Mouse (Mus musculus): Measurements from ENCODE around the gene Gsc.
"Not testable (repeated sequence)": the region's sequence is repeated elsewhere in the genome, so short reads cannot be mapped to it uniquely, and the experiment has no call there.

Gsc gene

DNA sequence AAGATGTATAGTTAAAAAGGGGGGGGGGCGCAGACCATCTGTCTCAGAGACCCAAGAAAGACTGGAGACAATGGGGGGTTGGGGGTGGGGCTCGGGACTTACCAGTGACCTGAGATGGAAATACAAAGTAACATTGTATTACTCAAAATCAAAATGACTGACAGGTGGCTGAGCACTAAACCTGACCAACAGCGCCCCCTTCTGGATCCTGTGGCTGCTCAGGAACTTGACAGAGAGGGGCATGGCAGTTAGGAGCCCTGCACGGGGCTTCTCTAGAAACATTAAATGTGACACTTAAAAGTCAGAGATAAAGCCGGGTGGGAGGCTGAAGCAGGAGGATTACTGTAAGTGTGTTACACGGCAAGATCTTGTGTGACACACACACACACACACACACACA is 13.8 kb downstream of the Gsc start:
- peak; percentile 26 for DNase-seq (ENCODE audit: low read depth, low spot score)

DNA sequence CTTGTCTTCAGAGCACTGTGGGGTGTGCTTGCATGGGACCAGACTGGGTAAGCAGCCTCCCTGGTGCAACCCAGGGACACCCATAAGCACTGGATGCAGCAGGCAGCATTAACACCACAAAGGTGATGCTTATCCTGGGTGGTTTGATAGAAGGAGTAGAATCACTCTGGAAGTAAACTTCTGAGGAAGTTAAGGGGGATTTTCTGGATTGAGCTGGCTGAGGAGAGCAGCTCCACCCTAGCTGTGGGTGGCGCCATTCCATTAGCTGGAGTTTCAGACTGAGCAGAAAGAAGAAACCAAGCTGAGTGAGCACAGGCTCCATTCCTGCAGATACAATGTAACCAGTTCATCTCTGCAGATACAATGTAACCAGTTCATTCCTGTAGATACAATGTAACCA is 20.1 kb downstream of the Gsc start:
- DNase-seq (ENCODE audit: low read depth, low spot score) = no peak

DNA sequence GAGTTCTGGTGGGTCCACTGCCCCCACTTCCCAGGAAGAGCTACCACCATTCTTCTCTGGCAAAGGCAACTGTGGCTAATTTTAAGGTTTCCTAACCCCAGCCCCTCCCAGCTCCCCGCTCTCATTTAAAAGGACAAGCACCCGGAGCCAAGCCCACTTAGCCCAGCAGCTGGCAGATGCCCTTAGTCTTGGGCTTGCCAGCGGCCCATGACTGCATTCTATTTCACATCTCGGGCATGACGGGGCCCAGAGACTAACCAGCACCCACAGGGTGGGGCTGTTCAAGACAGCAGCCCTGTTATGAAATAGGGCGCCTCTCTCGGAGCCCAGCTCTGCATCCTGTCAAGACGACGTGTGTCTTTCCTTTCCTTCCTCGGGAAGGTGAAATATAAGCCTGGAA is 22.9 kb downstream of the Gsc start:
- DNase-seq (ENCODE audit: low read depth, low spot score) = no peak

DNA sequence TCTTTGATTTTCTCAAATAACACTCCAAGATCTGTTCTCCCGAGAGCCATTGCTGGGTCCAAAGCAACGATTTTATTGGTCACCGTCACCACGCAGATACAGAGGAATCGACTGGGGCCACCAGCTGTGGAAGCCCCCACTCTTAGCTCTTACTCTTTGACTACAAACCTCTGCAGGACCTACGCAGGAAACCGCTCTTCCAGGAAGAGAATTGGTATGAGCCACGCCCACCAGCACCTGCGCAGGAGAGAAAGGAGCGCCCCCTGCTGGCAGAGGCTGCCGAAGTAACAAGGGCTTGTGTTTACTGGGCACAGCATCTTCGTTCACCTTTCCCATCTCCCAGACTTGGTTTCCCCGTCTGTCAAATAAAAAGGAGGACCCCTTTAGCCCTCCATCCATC is 25.0 kb downstream of the Gsc start:
- peak; percentile 64 for DNase-seq (ENCODE audit: low read depth, low spot score)

DNA sequence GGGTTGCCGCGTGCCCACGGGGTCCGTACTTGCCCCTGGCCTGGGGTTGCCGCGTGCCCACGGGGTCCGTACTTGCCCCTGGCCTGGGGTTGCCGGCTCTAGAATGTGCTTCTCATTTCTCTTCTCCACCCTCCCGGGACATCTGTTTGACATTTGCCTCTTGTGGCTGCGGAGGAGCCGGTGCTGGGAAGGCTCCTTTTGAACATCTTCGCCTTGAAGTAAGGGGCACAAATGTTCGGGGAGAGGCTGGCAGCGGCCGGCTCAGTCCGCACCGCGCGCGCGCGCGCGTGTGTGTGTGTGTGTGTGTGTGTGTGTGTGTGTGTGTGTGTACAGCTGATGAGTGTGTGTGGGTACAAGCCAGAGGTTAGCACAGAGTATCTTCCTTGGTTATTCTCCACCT is 26.1 kb downstream of the Gsc start:
- not testable (repeated sequence) for DNase-seq (ENCODE audit: low read depth, low spot score)

DNA sequence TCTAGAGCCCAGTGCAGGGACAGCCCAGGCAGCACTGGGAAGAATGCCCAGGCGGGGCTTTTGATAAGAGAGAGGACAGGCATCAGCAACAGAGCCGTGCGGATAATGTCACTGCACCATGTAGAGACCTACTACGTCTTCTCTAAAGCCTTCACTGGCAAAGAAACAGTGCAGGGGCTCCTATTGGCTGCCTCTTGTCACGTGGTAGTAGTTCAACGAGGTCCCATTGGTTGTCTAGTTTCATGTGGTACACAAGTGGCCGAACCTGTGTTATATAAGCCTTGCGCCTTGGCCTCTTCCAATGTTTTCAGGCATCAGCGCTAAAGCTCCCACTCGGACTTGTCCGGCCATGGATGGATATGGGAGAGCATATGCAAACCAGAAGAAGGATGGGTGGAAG is 29.4 kb downstream of the Gsc start:
- DNase-seq (ENCODE audit: low read depth, low spot score) = no peak

DNA sequence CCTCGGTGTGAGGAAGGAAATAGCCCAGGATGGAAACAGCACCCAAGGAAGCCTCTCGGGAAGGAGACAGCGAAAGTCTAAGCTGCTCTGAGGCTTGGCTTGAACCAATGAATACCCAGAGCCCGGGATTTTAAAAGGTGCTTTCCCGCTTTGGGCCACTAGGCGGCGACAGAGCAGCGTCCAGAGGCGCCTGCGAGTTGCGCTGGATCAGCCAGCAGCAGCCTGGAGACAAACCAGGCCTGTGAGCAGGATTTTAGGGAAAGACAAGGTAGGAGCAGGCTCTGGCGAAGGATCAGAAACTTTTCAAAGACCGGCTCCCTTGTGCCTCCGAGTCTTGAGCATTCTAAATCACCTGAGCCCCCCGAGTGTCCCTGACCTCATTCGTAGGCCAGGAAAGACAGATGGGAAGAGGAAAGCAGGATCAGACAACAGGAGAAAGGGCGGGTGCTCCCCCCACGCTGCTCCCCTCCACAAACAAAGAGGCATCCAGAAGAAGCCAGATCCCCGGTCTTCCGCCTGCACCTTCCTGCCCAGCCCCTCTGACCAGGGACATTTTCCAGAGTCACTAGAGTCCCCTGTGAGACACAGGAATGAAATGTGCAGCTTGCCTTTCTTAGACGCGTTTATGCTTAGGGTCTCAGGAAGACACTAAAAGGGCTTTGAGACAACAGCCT is 32.9 kb downstream of the Gsc start:
- DNase-seq (ENCODE audit: low read depth, low spot score) = peak; percentile 53

DNA sequence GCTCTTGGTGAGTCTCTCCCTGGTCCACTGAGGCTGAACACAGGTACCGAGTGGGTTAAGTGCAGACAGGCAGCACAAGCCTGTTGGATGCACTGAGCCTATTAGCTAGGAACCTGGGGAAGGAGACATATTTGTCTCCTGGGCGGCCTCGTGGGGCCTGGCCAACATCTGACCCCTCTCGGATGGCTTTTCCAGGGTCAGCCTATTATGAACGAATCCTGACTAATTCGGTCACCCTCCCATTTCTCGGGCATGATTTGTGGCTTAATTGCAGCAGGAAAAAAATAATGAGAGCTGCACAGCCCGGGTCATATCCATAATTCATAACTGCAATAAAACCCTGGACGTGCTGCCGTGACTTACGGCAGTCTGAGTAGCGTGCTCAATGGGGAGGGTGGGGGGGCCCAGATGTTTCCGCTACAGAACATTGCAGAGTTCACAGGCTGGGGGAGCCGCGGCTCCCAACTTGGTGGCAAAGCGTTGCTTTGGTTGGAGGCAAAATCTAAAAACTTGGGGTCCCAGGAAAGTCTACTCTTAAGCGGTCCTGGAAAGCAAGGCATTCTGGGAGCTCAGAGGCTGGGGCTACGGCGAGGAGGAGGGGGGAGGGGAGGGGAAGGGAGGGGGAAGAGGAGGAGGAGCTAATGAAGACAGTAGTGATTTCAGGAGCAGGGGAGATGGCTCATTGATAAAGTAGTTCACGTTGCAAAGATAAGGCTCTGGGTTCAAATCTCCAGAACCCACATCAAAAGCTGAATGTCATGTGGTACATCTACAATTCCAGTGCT is 39.0 kb downstream of the Gsc start:
- no peak for DNase-seq (ENCODE audit: low read depth, low spot score)

DNA sequence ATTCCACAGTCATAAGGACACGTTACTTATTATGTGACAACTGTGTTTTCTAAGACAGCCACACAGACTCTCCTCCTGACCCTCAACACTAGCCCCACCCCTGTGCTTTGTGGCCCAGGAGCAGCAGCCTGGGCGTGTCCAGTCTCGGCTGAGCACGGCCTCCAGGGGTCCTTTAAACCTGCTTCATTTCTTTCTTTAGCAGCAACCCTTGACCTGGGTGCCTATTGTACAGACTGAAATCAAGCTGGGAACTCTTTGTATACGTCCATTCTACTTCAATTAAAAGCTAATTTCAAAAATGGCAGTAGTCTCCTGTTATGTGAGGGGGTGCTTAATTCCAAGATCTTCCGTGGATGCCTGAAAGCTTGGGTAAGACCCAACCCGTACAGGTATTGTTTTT is 39.9 kb downstream of the Gsc start:
- DNase-seq (ENCODE audit: low read depth, low spot score) = no peak

DNA sequence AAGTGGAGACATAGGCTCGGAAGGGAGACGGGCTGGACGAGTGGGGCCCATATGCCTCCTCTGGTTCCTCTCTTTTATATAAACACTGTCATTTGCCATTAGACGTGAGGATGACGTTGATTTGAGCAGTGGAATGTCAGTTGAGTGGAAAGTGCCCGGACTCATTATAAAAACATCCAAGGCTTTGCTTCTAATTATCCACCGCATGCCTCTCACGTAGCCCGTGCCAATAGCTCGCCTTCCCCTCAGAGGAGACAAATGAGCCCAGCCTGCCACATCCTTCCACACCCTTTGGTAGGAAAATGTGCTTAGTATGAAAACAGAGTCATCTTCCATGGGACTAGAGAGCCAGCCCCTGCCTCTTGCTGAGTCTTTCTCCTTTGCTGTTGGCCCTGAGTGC is 41.8 kb downstream of the Gsc start:
- DNase-seq (ENCODE audit: low read depth, low spot score) = no peak

DNA sequence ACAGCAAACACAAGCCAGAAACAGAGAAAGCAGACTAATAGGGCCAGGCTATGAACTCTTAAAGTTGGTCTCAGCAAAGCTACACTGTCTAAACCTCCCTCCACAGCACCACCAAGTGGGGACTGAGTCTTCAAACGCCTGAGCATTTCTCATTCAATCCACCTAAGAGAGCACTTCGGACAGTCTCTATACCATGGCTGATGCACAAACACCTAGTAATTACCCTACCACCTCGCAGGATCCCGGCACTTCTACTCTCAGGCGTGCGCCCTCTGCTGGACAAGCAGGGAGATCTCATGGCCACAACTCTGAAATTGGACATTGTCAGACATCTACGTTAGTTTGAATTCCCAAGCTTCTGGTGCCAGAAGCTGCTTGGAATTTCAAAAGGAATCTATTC is 46.2 kb downstream of the Gsc start:
- peak; percentile 59 for DNase-seq (ENCODE audit: low read depth, low spot score)

DNA sequence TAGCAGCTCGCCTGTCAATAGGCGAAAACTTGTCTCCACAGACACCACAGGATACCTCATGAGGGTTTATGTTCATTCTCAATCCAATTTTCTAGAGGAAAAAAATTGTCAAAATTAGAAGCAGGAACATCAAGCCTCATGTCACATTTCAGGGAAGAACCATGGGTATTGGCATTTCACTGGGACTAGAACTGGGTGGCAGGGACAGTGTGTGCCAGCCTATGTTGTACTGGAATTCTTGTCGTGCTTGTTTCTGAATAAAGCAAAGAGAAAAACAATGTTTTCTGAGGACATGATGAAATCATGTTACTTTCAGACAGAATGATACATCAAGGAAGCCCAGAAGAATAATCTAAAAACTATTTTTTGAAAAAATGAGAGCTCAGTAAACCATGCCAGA is 47.5 kb downstream of the Gsc start:
- no peak for DNase-seq (ENCODE audit: low read depth, low spot score)

DNA sequence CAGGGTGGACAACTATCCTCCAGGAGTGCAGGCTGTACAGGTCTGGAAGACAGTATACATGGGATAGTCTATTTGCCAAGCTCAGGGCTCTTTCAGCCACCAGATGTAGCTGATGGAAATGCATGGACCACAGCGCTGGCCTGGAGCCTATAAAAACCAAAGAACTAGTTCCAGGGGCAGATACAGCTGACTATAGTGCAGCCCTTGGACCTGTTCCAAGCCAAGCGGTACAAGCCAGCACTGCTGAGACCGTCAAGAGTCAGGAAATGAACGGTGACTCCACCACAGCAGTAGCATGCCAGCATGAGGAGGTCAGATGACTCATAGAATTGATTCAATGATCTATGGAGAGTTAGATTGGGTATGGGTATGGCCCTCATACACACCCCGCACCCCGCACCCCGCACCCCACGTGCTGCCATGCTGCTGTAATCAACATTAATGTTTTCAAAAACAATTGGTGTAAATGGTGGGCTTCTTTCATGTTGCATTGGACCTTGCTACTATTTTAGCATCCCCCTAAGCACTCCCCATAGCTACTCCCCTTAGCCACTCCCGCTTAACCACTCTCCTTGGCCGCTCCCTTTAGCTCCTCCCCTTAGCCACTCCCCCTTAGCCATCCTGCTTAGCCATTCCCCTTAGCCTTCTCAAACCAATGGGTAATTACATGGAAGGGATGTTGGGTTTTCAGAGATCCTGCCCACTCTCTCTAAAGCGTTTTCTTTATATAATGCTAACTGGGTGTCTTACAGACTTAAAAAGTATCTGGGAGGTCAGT is 50.3 kb downstream of the Gsc start:
- no peak for DNase-seq (ENCODE audit: low read depth, low spot score)
